Mouse (Mus musculus) myocyte (in vitro differentiated cells): ENCODE data around the gene Terf2.
A peak's percentile ranks its signal among the peaks of the same experiment; 100 is the strongest.

ENCODE experiments used
- POLR2A ChIP-seq: IDR thresholded peaks from one replicate; pipeline ENCODE4 v1.6.1; 2011; ENCODE audit warnings: low read depth, mild to moderate bottlenecking, control low read depth, moderate library complexity; ENCODE audit not compliant: insufficient read length
- SRF ChIP-seq: IDR thresholded peaks from one replicate; pipeline ENCODE4 v1.6.1; 2011; ENCODE audit warnings: low read depth; ENCODE audit not compliant: control insufficient read depth, insufficient read length
- TCF3 ChIP-seq: IDR thresholded peaks from one replicate; pipeline ENCODE4 v1.6.1; 2011; ENCODE audit warnings: low read depth, control low read depth; ENCODE audit not compliant: insufficient read length

GRCm38 (mm10) chr8:107114150-107115007 lies 18.0 kb upstream of the Terf2 start:
- no peak for TF ChIP-seq SRF
- peak; percentile 61 for TF ChIP-seq POLR2A
- TF ChIP-seq TCF3, result peak; percentile 20
